Mouse (Mus musculus) adrenal gland (tissue): ENCODE data around the gene Zfp428.

Experiments
- intact Hi-C: fragments of 180-260 bp; cut with DNase I; formaldehyde crosslinking; loops from one replicate; pipeline ENCODE4 v1.15.1; 2025

Gene Zfp428

DNA sequence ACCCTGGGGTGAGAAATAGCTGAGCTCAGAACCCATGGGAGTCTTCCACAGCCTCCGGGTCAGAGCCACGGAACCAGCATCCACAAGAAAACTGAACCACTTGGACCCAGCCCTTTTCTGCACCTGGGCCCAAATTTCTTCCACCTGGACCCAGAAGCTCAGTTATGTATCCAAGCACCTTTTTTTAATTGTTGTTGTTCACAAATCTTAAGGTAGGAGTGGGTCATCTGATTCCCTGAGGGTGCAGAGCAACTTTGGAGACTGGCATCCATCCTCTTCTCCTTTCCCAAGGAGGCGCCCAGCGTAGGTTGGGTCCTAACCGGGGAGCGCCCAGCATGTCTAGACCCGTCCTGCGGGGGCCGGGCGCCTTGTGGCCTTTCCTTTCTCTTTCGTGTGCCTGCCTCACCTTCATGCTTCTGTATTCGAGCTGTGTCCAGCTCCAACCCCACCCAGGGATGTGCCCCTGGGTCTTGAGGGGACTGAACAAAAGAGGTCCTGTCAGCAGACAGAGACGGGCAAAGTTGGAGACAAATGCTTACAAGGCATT lies 39.3 kb downstream of the Zfp428 start, which contains the start of the genes Pinlyp and Xrcc1:
Gene Pinlyp (minus strand): TSS at position 51 of the 547 bp plus-strand sequence.
Gene Xrcc1 (plus strand): TSS at position 222 of the 547 bp plus-strand sequence.
- intact Hi-C loops: loop anchor here (2.0 kb wide), 1 partner anchor 15 kb away; the partner anchor contains the start of gene Irgq

DNA sequence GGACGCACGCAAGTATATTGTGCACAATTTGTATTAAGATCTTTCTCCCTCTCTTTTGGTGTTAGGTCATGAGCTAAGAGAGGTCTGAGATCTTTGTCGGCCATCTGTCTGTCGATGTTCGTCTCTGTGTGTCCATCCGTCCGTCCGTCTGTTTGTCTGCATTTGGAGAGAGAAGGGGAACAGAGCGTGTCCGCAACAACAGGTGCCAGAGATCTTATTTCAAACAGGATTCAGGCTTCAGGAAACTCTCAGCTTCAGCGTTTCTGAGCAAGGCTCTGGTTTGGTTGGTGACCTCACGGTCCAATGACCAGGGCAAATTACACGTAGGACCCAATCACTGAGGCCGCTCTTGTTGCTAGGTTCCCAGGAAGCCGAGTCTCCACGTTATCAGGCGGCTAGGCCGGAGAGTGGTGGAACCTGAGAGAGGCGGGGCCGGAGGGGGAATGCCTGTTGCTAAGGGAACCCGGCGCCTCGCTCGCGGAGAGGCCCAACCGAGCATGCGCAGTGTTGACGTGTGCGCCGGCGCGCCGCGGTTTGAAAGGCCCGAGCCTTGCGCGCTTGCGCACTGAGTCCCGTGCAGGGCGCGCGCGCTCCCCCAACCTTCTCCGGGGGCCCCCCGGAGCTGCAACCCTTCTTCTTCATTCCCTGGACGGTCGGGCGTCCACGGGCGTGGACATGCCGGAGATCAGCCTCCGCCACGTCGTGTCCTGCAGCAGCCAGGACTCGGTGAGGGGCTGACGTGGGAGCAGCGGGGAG lies 40.0 kb downstream of the Zfp428 start:
- intact Hi-C loops: loop anchor here (2.0 kb wide), 1 partner anchor 16 kb away; the partner anchor contains the start of gene Irgq

DNA sequence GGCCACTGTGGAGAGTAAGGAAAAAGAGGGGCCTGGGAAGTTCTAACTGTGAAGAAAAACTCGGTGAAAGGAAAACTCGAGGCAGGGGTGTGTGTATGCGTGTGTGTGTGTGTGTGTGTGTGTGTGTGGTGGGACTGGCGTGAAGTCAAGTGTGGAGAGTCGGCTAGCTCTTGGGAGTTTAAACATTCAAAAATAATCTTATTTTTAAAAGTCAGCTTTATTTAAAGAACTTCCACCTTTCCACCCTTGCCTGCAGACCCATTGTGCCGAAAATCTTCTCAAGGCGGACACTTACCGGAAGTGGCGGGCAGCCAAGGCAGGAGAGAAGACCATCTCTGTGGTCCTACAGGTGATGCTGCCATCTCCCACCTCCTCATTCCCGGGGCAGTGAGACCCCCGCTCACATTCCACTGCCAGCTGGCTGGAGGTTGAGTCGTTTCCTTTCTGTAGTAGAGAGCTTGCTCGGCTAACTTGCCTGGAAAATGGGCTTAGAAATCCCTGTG lies 40.8 kb downstream of the Zfp428 start:
- intact Hi-C loops: loop anchor here (2.0 kb wide), 1 partner anchor 17 kb away; the partner anchor contains the start of gene Irgq

DNA sequence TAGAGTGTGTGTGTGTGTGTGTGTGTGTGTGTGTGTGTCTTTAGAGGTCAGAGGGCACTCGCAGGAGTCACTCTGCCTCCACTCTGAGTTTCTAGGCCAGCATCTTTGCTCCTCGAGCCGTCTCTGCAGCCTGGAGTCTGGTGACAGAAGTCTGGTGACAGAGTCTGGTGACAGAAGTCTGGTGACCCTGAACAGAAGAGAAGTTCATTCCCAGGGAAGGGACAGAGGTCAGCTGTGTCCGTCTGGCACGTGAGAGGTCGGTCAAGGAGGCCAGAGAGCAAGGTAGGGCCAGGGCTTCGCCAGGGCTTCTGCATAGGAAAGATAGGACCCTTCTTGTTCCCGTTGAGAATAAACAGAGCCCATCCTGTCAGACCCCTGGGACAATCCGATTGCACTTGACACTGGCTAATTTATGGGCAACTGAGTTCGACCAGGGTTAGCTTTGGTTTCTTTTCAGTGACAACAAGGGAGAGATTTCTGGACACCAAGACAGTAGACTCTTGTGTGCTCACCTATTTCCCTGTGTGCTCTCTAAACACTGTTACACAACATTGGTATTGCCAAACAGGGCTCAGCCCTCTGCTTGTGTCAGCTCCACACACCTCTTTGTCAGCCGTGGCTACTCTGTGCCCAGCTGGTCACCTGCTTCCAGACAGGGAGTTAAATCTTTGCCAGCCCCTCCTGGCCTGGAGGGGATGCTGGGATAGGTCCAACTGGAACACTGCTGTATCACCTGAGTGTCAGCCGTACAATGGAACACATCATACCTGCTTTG lies 45.4 kb downstream of the Zfp428 start:
- intact Hi-C loops: no loop called here

DNA sequence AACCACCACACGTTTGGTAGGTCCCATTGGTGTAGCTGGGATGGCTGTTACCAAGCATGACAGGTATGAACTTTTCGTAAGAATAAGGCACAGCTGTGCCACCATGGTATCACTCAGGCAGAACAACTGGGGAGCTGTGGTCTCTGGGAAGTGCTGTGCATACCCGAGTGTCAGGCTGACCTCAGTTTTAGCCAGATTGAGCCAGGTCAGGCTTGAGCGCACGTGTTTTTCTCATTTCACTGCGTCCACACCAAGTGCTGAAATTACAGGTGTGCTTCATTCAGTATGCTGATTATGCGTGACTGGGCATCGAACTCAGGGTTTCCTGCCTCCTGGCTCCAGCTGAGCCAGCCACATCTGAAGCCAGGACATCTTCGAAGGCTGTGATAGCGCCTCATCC lies 49.0 kb downstream of the Zfp428 start:
- intact Hi-C loops: no loop called here

DNA sequence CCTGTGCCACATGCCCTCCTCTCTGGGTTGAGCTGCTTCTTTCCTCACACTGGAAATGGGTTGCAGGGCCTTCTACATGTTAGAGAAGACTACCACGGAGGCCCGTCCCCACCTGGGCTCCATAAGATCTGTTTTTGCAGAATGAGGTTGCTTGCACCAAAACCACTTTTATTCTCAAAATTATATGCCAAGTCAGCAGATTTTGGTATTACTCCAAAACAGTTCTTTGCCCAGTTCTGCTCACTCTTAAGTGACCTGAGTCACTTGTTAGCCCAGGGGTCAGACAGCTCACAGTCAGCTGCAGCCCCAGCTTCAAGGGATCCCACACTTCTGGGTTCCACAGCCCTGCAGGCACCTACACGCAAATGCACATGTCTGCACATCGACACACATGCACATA lies 54.6 kb downstream of the Zfp428 start:
- intact Hi-C loops: no loop called here

DNA sequence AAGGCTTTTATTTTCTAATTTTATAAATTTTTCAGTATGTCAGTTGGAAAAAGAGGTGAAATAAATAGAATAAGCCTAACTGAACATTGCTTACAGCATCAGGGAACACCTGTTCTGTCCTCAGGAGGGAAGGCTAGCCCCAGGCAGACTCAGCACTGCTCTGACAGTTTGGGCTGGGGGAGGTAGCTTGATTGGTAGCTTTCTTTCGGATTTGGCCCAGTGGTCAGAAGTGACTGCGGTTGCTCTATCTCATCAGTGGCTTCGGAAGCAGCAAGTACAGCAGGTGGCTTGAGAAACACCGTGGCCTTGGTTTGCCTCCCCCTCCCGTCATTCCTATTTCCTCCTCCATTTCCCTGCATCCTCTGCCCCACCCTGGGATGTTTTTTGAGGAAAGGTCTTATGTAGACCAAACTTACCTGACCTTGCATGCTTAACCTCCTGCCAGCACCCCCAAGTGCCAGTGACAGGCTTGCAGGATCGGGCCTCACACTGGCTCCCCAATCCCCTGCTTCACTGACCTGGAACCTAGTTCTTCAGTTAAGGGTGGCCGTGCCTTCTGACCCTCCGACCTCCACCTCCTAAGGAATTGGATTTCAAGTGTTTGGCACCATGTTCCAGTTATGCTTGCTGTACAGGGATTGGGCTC lies 56.5 kb downstream of the Zfp428 start:
- intact Hi-C loops: no loop called here

DNA sequence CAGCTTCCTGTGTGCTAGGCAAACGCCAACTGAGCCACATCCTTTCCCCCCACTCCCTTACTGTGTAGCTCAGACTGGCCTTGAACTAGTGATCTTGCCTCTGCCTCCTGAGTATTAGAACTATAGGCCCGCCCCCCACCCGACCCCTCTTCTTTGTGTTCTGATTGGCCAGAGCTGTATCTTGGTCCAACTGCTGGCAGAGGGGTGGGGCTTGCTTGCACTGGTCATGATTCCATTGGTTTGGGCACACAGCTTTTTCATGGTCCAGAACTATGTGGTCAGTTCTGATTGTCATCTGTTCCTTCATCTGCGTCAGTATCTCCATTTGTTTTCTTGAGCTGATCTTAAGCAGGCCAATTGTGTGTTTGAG lies 57.0 kb downstream of the Zfp428 start:
- intact Hi-C loops: no loop called here

DNA sequence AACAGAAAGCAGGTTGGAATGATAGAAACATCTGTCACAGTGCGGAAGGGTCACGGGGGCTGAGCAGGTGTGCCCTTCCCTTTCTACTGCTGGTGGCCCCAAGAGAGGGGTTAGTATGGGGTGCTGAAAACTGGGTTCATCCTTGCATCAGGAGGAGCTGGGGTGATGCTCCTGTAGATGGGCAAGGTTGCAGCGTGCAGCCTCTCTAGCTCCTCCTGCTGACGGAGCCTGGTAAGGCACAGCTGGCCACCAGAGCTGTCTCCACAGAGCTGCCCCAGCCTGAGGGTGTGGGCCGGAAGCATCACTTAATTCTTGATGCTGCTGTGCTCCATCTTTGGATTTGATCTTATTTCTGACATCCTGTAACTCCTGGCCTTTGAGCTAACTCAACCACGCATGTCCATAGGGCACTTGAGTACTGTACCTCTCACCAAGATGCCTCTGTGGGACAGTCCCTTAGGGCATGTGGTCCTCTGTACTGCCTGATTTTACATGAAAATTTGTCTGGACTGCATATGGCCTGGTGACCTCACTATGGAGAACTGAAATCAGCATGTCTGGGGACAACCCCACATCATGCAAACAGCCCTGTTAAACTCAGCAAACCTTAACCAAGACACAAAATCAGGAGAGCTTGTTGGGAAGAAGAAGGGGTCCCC lies 57.9 kb downstream of the Zfp428 start:
- intact Hi-C loops: no loop called here
